Mouse (Mus musculus) spleen, adult 12 weeks (tissue): ENCODE data around the gene Olfr1368.

ENCODE experiments used
- DNase-seq: peaks from one replicate; pipeline ENCODE4 v3.0.0; 2022; ENCODE audit warnings: low spot score

Gene Olfr1368

GRCm38 (mm10) chr13:21145767-21146166 lies at the start of gene Olfr1368:
Gene Olfr1368 (minus strand): TSS chr13:21145867.
- DNase-seq = no peak

DNA sequence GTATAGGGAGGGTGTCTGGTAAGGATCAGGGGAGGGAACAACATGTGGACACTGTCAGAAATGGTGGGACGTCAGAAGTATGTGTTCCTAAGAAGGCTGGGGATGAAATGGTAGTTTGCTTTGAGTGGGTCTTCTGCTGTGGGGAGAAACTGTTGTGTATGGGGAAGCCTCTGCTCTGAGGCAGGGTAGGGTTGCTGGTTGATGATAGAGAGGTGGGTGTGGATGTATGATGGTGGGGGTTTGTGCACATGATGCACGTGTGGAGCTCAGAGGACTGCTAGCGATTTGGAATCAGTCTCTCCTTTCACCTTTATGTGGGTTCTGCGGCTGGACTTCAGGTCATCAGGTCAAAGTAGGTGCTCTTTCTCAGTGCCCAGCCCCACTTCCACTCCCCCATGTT lies 39.9 kb upstream of the Olfr1368 start:
- DNase-seq = no peak

- no peak for DNase-seq
These were observed 38.0 kb upstream of the Olfr1368 start for GRCm38 (mm10) chr13:21183661-21184060.

- DNase-seq = no peak
These were observed 37.4 kb upstream of the Olfr1368 start for GRCm38 (mm10) chr13:21183066-21183465.

GRCm38 (mm10) chr13:21181996-21182395 lies 36.3 kb upstream of the Olfr1368 start:
- no peak for DNase-seq

DNA sequence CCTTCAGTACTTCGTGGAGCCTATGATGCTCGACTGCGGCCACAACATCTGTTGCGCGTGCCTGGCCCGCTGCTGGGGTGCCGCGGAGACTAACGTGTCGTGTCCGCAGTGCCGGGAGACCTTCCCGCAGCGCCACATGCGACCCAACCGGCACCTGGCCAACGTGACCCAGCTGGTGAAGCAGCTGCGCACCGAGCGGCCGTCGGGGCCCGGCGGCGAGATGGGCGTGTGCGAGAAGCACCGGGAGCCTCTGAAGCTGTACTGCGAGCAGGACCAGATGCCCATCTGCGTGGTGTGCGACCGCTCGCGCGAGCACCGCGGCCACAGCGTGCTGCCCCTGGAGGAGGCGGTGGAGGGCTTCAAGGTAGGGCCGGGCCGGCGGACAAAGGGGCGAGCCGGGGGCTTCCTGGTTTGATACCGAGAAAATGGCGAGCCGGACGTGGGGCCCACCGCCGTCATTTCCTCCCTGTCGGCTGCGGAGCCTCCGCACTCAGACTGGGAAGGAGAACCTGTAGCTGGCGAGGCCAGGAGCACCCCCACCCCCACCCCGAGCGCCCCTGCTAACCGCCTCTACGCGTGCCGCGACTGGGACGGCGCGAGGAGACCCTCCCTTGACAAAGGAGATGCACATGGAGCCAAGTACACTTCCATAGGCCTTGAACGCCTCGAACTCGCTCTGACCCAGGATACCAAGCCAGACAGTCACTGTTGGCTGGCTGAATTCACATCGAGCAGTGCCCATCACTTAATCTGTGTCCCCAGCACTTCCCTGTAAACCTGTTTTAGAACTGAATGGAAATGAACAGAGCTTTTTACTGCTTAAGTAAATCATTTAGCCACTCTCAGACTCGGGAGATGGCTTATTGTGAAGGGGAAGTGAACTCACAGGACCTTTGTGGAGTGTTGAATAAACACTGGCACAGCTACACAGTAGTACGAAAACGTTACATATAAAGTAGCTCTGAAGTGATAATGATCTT lies 35.2 kb upstream of the Olfr1368 start:
- peak; percentile 55 for DNase-seq

DNA sequence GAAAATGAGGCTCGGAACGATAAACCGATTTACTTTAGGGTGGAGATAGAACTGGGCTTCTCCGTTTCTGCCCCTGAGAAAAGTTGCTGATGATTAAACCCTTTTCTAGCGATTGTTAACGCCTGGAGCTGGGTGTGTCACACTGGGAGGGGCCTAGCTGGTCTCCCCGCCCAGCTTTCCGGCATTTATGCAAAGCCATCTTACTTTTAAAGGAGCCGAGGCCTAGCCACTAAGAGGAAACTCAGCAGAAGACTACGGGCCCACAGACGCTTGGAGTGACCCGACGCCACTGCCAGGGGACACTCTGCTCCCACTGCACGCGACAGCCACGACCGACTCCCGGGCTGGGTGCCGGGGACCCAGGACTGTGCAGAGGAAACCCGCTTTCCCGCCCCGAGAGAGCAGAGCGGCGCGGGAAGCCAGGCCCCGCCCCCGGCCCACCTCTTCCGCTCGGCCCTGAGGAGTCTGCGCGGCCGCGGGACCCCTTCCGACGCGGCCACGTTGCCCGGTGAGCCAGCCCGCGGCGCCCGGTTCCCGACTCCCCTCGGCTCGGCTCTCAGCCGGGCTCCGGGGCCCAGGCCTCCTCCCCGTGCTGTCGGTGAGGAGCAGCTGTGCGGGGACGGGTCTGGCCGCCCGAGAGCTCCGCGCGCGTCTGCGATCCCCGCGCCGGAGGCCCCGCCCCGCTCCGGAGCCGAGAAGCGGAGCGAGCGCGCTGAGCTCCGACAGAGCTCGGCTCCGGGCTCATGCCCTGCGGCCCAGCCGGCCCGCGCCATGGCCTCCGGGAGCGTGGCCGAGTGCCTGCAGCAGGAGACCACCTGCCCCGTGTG lies 34.3 kb upstream of the Olfr1368 start:
- peak; percentile 91 for DNase-seq

GRCm38 (mm10) chr13:21179367-21179723 lies 33.7 kb upstream of the Olfr1368 start, which contains the start of gene Trim27:
Gene Trim27 (plus strand): TSS chr13:21179445.
- DNase-seq = no peak

- DNase-seq = no peak
These were observed 32.7 kb upstream of the Olfr1368 start for GRCm38 (mm10) chr13:21178364-21178763.

DNA sequence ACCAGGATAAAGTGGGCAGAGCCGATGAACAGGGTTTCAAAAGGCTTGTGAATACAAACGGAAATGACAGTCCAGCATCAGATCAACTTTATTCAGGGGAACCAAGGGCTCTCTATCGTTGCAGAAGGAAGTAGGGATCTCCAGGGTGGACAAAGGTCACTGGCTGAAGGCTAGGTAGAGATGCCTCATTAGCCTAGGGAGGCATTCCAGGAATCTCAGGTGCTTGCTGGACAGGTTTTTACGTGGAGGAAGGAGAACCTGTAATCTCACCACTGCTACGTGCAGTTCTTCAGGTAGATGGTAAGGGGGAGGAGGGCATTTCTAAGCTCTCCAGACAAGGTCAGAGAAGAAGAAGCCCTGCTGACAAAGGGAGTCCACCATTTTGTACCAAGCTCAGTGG lies 32.0 kb upstream of the Olfr1368 start:
- no peak for DNase-seq

GRCm38 (mm10) chr13:21176733-21177132 lies 31.1 kb upstream of the Olfr1368 start:
- DNase-seq = no peak

DNA sequence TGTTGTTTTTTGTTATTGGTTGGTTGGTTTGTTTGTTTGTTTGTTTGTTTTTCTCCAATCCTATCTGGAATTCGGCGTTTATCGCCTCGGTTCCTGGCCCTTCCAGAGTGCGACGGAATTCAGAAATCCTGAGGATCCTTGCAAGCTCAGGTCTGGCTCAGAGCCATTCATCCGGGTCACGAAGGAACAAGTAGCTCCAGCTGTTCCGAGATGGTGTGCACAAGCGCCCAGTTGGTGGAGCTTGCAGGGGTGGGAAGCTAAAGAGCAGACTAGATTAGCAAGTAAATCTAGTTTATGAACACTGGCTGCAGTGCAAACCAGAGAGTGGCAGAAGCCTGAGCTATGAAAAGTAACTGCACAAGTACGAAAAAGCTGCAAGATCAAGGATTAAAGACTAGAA lies 27.4 kb upstream of the Olfr1368 start:
- DNase-seq = no peak

- DNase-seq = peak; percentile 66
These were observed 26.8 kb upstream of the Olfr1368 start for GRCm38 (mm10) chr13:21172241-21173027.

GRCm38 (mm10) chr13:21171600-21172150 lies 26.0 kb upstream of the Olfr1368 start:
- no peak for DNase-seq

GRCm38 (mm10) chr13:21171156-21171530 lies 25.5 kb upstream of the Olfr1368 start:
- no peak for DNase-seq

- no peak for DNase-seq
These were observed 24.9 kb upstream of the Olfr1368 start for GRCm38 (mm10) chr13:21170431-21171155.

DNA sequence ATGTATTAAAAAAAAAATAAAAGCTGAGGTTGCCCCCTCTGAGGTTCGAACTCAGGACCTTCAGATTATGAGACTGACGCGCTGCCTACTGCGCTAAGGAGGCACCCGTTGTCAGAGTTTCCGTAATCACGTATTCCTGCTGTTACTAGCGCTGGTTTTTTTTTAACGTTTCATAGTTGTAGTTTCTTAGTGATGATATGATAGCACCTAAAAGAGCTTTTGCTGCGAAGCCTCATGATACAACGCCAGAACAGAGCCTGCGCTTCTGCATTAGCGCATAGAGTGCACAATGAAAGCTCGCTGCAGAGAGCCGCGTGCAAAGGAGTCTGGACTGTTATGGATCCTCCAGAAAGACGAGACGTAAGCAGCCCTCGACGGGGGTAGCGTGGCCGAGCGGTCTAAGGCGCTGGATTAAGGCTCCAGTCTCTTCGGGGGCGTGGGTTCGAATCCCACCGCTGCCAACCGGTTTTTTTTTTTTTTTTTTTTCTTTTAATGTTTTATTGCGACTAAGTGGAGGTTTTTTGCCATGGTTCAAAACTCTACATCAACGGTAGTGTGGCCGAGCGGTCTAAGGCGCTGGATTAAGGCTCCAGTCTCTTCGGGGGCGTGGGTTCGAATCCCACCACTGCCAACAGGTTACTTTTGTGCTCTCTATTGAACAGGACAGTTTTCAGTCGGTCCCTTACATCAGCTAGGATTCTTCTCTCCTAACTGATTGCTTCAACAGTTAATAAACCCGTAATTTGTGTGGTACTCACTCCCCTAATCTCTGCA lies 24.2 kb upstream of the Olfr1368 start:
- peak; percentile 76 for DNase-seq

GRCm38 (mm10) chr13:21169121-21169656 lies 23.5 kb upstream of the Olfr1368 start:
- no peak for DNase-seq

DNA sequence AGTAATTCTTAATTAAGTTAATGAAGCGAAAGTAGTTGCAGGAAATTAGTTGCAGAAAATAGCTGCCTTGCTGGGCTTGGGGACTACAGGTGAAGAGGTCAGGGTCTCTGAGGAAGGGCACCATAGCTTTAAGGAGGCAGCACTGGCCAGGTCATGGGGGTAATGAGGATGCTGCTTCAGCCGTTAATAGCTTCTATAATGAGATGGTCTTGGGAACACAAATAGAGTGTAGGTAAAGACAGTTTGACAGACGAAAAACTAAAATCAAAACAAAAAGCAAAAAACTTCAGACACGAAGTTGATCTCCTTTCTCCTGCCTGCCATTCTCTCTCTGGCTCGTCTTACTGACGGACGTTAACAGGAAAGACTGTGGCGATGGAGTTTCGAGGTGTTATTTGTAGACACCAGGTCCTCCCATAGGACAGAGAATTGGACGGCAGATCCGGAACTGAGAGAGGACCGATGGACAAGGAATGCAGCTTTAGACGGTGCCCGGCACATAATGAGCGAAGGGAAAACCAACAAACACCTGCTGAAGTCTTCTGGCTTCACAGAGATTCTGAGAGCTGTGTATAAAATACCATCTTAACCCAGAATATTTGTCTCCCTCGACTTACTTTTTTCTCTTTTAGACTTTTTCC lies 22.8 kb upstream of the Olfr1368 start:
- peak; percentile 41 for DNase-seq
